Mouse (Mus musculus) heart, postnatal 0 days (tissue): Measurements from ENCODE around the gene Erbb2.

ENCODE experiments used
- CTCF ChIP-seq: IDR thresholded peaks from 2 replicates; pipeline ENCODE4 v1.5.1; 2016; ENCODE audit warnings: antibody characterized with exemption, control low read depth, low read depth
- EP300 ChIP-seq: IDR thresholded peaks from 2 replicates; pipeline ENCODE4 v1.6.1; 2016; ENCODE audit warnings: antibody characterized with exemption, low read depth

- TF ChIP-seq CTCF (no peak), EP300 (no peak)
Measured at GRCm38 (mm10) chr11:98373244-98373643, 39.0 kb upstream of the Erbb2 start.
